Mouse (Mus musculus): ENCODE measurements around the gene Sult1e1. TPM values are rescaled to one million over a fixed set of nuclear protein-coding genes. Genes with fewer than 3 reads are reported as not detected.

Gene Sult1e1
- not detected for polyA plus RNA-seq (2014; fragmentation: Illumina TruSeq; extraction: RNeasy Lipid Tissue Mini Kit (QIAGEN cat#74804))

DNA sequence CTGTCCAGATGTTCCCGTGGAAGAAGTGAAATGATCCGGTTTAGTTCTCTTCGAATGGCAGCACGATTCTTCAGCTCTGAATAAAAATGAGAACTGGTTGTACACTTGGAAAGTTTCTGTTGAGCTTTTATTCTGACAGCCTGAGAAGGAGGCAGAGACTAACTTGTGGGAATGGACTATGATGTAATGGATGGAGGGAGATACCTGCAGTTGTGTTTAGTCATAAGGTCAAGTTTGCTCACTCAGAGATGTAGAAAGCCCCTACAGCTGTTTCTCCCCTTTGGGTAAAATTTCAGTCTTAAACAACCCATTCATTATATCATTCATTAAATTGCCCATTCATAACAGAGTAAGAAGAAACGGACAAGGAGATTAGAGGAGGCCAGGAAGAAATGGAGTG lies at the start of gene Sult1e1:
Gene Sult1e1 (minus strand): TSS at position 101 of the 400 bp plus-strand sequence.

DNA sequence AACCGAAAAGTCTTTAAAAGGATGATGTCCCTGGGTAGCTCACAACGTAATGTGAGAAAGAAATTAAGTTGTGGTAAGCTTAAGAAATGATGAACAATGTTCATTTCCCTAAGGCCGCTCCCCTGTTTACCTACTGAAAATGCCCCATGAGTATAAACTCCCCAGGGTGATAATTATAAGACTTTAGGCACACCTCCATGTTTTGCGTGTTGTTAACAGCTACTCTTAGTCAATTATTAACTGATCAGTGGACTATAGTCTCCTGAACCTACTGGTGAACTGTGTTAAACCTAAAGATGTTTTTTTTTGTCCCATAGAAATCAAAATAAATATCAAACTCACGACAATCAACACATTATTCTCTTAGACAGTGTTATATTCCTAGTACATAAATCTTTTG lies 22.5 kb downstream of the Sult1e1 start, which contains the start of gene Sult1d1:
Gene Sult1d1 (minus strand): TSS at position 183 of the 400 bp plus-strand sequence.

DNA sequence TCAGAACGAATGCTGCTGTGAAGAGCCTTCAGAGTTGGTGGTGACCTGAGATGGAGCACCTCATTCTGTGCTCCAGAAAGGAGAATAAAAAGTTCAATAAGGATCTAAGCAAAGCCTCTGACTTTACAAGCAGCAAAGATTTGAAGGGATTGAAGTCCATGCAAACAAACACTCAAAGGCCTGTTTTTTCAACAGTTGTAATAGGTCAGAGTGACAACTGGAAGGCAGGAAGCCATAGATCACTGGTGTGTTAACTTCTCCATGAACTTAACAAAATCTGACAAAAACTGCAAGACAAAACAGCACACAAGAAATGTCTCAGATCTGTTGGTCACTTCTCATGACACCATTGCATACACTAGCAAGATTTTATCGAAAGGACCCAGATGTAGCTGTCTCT lies 53.3 kb downstream of the Sult1e1 start, which contains the start of gene Sult1b1:
Gene Sult1b1 (minus strand): TSS at position 85 of the 400 bp plus-strand sequence.

Other genes starting within 250 kb of the Sult1e1 start
- not detected for gene Ugt2b38, start 167.4 kb downstream of the Sult1e1 start, polyA plus RNA-seq (2014; fragmentation: Illumina TruSeq; extraction: RNeasy Lipid Tissue Mini Kit (QIAGEN cat#74804))
- gene Ugt2a2, start 109.3 kb downstream of the Sult1e1 start, polyA plus RNA-seq (2014; fragmentation: Illumina TruSeq; extraction: RNeasy Lipid Tissue Mini Kit (QIAGEN cat#74804)) = not detected
- gene Gm43638, start 104.8 kb downstream of the Sult1e1 start, polyA plus RNA-seq (2014; fragmentation: Illumina TruSeq; extraction: RNeasy Lipid Tissue Mini Kit (QIAGEN cat#74804)) = not detected
- gene Ugt2a1, start 100.7 kb downstream of the Sult1e1 start, polyA plus RNA-seq (2014; fragmentation: Illumina TruSeq; extraction: RNeasy Lipid Tissue Mini Kit (QIAGEN cat#74804)) = not detected
- gene Sult1b1, start 53.4 kb downstream of the Sult1e1 start, polyA plus RNA-seq (2014; fragmentation: Illumina TruSeq; extraction: RNeasy Lipid Tissue Mini Kit (QIAGEN cat#74804)) = not detected
- gene Sult1d1, start 22.6 kb downstream of the Sult1e1 start, polyA plus RNA-seq (2014; fragmentation: Illumina TruSeq; extraction: RNeasy Lipid Tissue Mini Kit (QIAGEN cat#74804)) = 2.6 TPM
- not detected for gene Csn1s1, start 74.6 kb upstream of the Sult1e1 start, polyA plus RNA-seq (2014; fragmentation: Illumina TruSeq; extraction: RNeasy Lipid Tissue Mini Kit (QIAGEN cat#74804))
- gene Csn2, start 108.0 kb upstream of the Sult1e1 start, polyA plus RNA-seq (2014; fragmentation: Illumina TruSeq; extraction: RNeasy Lipid Tissue Mini Kit (QIAGEN cat#74804)) = not detected
- gene Csn1s2a, start 183.0 kb upstream of the Sult1e1 start, polyA plus RNA-seq (2014; fragmentation: Illumina TruSeq; extraction: RNeasy Lipid Tissue Mini Kit (QIAGEN cat#74804)) = not detected
- not detected for gene Csn1s2b, start 216.5 kb upstream of the Sult1e1 start, polyA plus RNA-seq (2014; fragmentation: Illumina TruSeq; extraction: RNeasy Lipid Tissue Mini Kit (QIAGEN cat#74804))
- gene Prr27, start 234.1 kb upstream of the Sult1e1 start, polyA plus RNA-seq (2014; fragmentation: Illumina TruSeq; extraction: RNeasy Lipid Tissue Mini Kit (QIAGEN cat#74804)) = not detected